Mouse (Mus musculus): ENCODE results near the gene Trpv2. TPM values are rescaled to one million over a fixed set of nuclear protein-coding genes. Genes with fewer than 3 reads are reported as not detected.

Trpv2 gene
- 12.1 and 13.7 TPM in 2 replicates for polyA plus RNA-seq (2015; fragmentation: Nextera tagmentation; extraction: Ambion mirVana)

DNA sequence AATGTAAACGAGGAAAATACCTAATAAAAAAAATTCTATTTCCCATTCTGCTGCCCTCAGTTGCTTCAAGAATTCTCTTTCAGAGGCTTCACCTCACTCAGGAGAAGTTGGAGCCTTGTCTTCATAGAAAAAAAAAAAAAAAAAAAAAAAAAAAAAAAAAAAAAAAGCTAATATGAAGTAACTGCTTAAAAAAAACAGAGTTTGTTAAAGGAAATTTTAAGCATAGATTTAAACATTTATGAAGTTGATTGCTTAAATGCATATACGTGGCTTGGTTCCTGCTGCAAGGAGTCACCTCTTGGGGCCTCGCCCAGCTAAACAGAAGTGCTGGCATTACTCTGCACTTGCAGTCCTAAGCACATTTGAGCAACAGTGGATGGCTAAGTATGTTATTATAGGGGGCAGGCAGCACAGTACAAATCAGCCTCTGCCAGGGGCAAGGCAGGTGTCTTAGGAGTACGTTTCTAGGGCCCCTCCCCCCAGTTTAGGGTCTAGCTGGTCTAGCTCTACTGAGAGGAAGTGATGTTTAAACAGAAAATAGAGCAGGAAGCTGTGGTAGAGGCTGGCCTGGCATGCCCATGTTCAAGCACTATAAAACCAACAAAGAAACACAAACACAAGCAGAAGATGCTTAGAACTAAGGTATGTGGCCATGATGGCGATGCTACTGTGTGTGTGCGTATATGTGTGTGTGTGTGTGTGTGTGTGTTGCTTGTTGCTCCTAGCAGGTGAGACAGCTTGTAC is at the start of gene Trpv2:
Trpv2 (plus strand) TSS at position 528 of the 744 bp plus-strand sequence.

DNA sequence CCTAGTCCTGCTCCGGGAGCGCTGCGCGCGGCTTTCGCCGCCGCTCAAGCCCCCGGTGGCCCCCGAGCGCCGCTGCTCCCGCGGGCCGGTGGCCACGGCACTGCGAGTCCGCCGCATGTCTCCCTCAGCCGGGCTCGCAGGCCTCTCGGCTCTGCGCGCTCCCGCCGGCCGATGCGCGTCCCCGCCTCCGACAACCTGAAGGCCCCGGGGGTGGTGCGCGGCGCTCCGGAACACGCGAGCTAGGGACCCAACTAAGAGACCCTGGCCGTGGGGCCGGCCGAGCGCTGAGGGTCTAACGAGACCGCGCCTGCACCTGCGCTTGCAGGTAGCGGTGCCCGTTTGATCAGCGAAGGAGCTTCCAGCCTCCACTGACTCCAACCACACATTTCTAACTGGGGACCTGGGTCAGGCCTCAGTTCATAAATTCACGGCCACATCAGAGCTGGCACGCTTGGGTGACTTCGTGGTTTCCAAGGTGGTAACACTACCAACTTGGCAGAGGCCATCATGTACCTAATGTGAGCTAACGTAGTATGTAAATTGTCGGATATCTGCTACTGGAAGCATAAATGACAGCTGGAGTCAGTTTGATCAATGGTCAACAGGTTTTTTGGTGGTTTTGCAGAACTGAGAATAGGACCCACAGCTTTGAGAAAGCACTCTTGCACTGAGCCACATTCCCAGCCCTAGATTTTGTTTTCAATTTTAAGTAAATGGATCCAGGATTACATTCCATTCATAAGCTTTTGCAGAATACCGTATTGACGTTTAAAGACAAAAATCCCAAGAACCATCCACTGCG is 35.0 kb upstream of the Trpv2 start, which contains the start of gene Cenpv:
Cenpv (minus strand) TSS at position 173 of the 802 bp plus-strand sequence.

DNA sequence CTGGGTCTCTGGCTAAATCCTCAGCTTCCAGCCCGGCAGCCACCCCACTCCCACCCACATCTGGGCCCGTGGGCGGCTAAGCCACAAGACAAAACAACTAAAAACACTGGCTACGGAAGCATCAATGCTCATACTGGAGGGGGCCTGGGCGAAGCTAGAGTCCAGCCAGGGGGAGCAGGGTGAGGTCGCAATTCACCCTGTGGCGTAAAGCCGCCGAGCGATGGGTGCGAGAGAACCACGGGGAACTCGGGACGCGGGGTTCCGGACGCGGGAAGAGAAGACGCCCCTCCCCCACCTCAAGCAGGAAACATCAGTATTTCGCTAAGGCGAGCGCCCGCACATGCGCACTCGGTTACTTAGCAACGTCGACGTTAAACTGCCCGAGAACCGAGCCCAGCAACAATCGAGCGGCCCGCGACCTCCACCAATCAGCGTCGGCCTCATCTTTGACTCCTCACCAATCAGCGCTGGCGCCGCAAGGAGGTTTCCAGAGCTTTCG is 23.5 kb upstream of the Trpv2 start, which contains the start of gene Ubb:
Ubb (plus strand) TSS at position 445 of the 499 bp plus-strand sequence.

GRCm38 (mm10) chr11:62647661-62648590 is 73.6 kb downstream of the Trpv2 start, which contains the start of gene Lrrc75a:
TSS of gene Lrrc75a (minus strand) at chr11:62648523.

GRCm38 (mm10) chr11:62648591-62649391 is 74.5 kb downstream of the Trpv2 start, which contains the start of gene Mmgt2:
TSS of gene Mmgt2 (plus strand) at chr11:62648664.

Other genes starting within 250 kb of the Trpv2 start
- gene Pigl, start 116.0 kb upstream of the Trpv2 start, polyA plus RNA-seq (2015; fragmentation: Nextera tagmentation; extraction: Ambion mirVana) = 5.1 and 5.6 TPM in 2 replicates
- 108 and 117 TPM in 2 replicates for gene Ncor1, start 115.9 kb upstream of the Trpv2 start, polyA plus RNA-seq (2015; fragmentation: Nextera tagmentation; extraction: Ambion mirVana)
- 28.7 and 29.7 TPM in 2 replicates for gene Cenpv, start 35.2 kb upstream of the Trpv2 start, polyA plus RNA-seq (2015; fragmentation: Nextera tagmentation; extraction: Ambion mirVana)
- gene Ubb, start 23.3 kb upstream of the Trpv2 start, polyA plus RNA-seq (2015; fragmentation: Nextera tagmentation; extraction: Ambion mirVana) = 1,727 and 1,843 TPM in 2 replicates
- gene Lrrc75a, start 74.0 kb downstream of the Trpv2 start, polyA plus RNA-seq (2015; fragmentation: Nextera tagmentation; extraction: Ambion mirVana) = 4.4 and 5.0 TPM in 2 replicates
- 17.5 and 24.3 TPM in 2 replicates for gene Mmgt2, start 74.2 kb downstream of the Trpv2 start, polyA plus RNA-seq (2015; fragmentation: Nextera tagmentation; extraction: Ambion mirVana)
- gene Zfp287, start 157.4 kb downstream of the Trpv2 start, polyA plus RNA-seq (2015; fragmentation: Nextera tagmentation; extraction: Ambion mirVana) = 1.5 and 1.7 TPM in 2 replicates
- not detected in 2 replicates for gene Gm10428, start 178.6 kb downstream of the Trpv2 start, polyA plus RNA-seq (2015; fragmentation: Nextera tagmentation; extraction: Ambion mirVana)
- gene Zfp286, start 215.0 kb downstream of the Trpv2 start, polyA plus RNA-seq (2015; fragmentation: Nextera tagmentation; extraction: Ambion mirVana) = 1.7 and 3.2 TPM in 2 replicates
- 2.7 and 3.0 TPM in 2 replicates for gene Trim16, start 245.7 kb downstream of the Trpv2 start, polyA plus RNA-seq (2015; fragmentation: Nextera tagmentation; extraction: Ambion mirVana)

All from spleen, postnatal 0 days (tissue).